Mouse (Mus musculus): ENCODE data around the gene Lsm3. TPM values are rescaled to one million over a fixed set of nuclear protein-coding genes. Genes with fewer than 3 reads are reported as not detected.

Gene Lsm3
- polyA plus RNA-seq, 1 experiment: 69.5 TPM

GRCm38 (mm10) chr6:91483371-91483770, 32.4 kb upstream of the Lsm3 start:
- no peak for TF ChIP-seq REST (IDR thresholded peaks at IDR 0.05; ENCODE audit: insufficient read depth, insufficient read length)
- no peak for TF ChIP-seq USF1 (IDR thresholded peaks at IDR 0.05; ENCODE audit: low read depth)
- peak; percentile 8 for TF ChIP-seq TCF12 (IDR thresholded peaks at IDR 0.05; ENCODE audit: insufficient read depth, poor library complexity, severe bottlenecking)
- TF ChIP-seq TCF3 (IDR thresholded peaks at IDR 0.05; ENCODE audit: insufficient read length, low read depth): no peak
- TF ChIP-seq MYOD1 (IDR thresholded peaks at IDR 0.05; ENCODE audit: control insufficient read depth in 1 of 3, insufficient read length in 2 of 3, low read depth in 2 of 3): peak; percentile 20 to 75 (median 34)
- no peak for TF ChIP-seq CEBPB (IDR thresholded peaks at IDR 0.05; ENCODE audit: insufficient read depth, poor library complexity, severe bottlenecking)
- TF ChIP-seq E2F4 (IDR thresholded peaks at IDR 0.05; ENCODE audit: insufficient read depth): no peak
- no peak for TF ChIP-seq MAX (IDR thresholded peaks at IDR 0.05; ENCODE audit: low read depth)
- TF ChIP-seq POLR2AphosphoS2 (IDR thresholded peaks at IDR 0.05; ENCODE audit: insufficient read length, low read depth): no peak
- TF ChIP-seq SRF (IDR thresholded peaks at IDR 0.05; ENCODE audit: control insufficient read depth, insufficient read length, low read depth): no peak
- peak in 2 of 3 experiments; percentile 79 to 82 for TF ChIP-seq MYOG (IDR thresholded peaks at IDR 0.05; ENCODE audit: control insufficient read depth in 1 of 3, insufficient read depth in 1 of 3, insufficient read length in 2 of 3, low read depth in 2 of 3)
- no peak for TF ChIP-seq POLR2A (IDR thresholded peaks at IDR 0.05; ENCODE audit: insufficient read length, low read depth)
- no peak overlapping the region for H3K4me3 ChIP-seq
- H3K79me2 ChIP-seq (ENCODE audit: control insufficient read depth, insufficient read depth): no peaks in the 10 kb centered on the region
- H3ac ChIP-seq (ENCODE audit: control insufficient read depth, insufficient read length): no peak overlapping the region
- peaks cover 46% of the 10 kb centered on the region for H3K36me3 ChIP-seq (ENCODE audit: control insufficient read depth, insufficient read depth)
- H3K4me2 ChIP-seq (ENCODE audit: low read depth): peak overlapping the region; percentile 19
- no peaks in the 10 kb centered on the region for H3K27me3 ChIP-seq (ENCODE audit: control insufficient read depth, insufficient read depth, insufficient read length)

- no peak overlapping the region for H3ac ChIP-seq (ENCODE audit: control insufficient read depth, insufficient read length)
- no peaks in the 10 kb centered on the region for H3K27me3 ChIP-seq (ENCODE audit: control insufficient read depth, insufficient read depth, insufficient read length)
- TF ChIP-seq MYOG (IDR thresholded peaks at IDR 0.05; ENCODE audit: control insufficient read depth in 1 of 3, insufficient read depth in 1 of 3, insufficient read length in 2 of 3, low read depth in 2 of 3) (no peak), POLR2AphosphoS2 (IDR thresholded peaks at IDR 0.05; ENCODE audit: insufficient read length, low read depth) (no peak), TCF3 (IDR thresholded peaks at IDR 0.05; ENCODE audit: insufficient read length, low read depth) (no peak), TCF12 (IDR thresholded peaks at IDR 0.05; ENCODE audit: insufficient read depth, poor library complexity, severe bottlenecking) (no peak), REST (IDR thresholded peaks at IDR 0.05; ENCODE audit: insufficient read depth, insufficient read length) (no peak), SRF (IDR thresholded peaks at IDR 0.05; ENCODE audit: control insufficient read depth, insufficient read length, low read depth) (no peak), CEBPB (IDR thresholded peaks at IDR 0.05; ENCODE audit: insufficient read depth, poor library complexity, severe bottlenecking) (no peak), USF1 (IDR thresholded peaks at IDR 0.05; ENCODE audit: low read depth) (no peak), E2F4 (IDR thresholded peaks at IDR 0.05; ENCODE audit: insufficient read depth) (no peak), POLR2A (IDR thresholded peaks at IDR 0.05; ENCODE audit: insufficient read length, low read depth) (no peak), MYOD1 (IDR thresholded peaks at IDR 0.05; ENCODE audit: control insufficient read depth in 1 of 3, insufficient read length in 2 of 3, low read depth in 2 of 3) (no peak), MAX (IDR thresholded peaks at IDR 0.05; ENCODE audit: low read depth) (no peak)
- H3K4me3 ChIP-seq: no peak overlapping the region
- H3K4me2 ChIP-seq (ENCODE audit: low read depth): no peak overlapping the region
- no peaks in the 10 kb centered on the region for H3K79me2 ChIP-seq (ENCODE audit: control insufficient read depth, insufficient read depth)
- peaks cover 26% of the 10 kb centered on the region for H3K36me3 ChIP-seq (ENCODE audit: control insufficient read depth, insufficient read depth)
These were observed 28.8 kb upstream of the Lsm3 start for GRCm38 (mm10) chr6:91486736-91487453.

GRCm38 (mm10) chr6:91488496-91489212, 27.1 kb upstream of the Lsm3 start:
- Histone ChIP-seq H3K4me3 (no peak overlapping the region), H3ac (ENCODE audit: control insufficient read depth, insufficient read length) (no peak overlapping the region), H3K36me3 (ENCODE audit: control insufficient read depth, insufficient read depth) (peaks cover 26% of the 10 kb centered on the region), H3K79me2 (ENCODE audit: control insufficient read depth, insufficient read depth) (no peaks in the 10 kb centered on the region), H3K27me3 (ENCODE audit: control insufficient read depth, insufficient read depth, insufficient read length) (no peaks in the 10 kb centered on the region), H3K4me2 (ENCODE audit: low read depth) (peak overlapping the region; percentile 74)
- peak; percentile 35 for TF ChIP-seq POLR2AphosphoS2 (IDR thresholded peaks at IDR 0.05; ENCODE audit: insufficient read length, low read depth)
- no peak for TF ChIP-seq E2F4 (IDR thresholded peaks at IDR 0.05; ENCODE audit: insufficient read depth)
- TF ChIP-seq CEBPB (IDR thresholded peaks at IDR 0.05; ENCODE audit: insufficient read depth, poor library complexity, severe bottlenecking): peak; percentile 97
- peak in 1 of 3 experiments; percentile 31 for TF ChIP-seq MYOG (IDR thresholded peaks at IDR 0.05; ENCODE audit: control insufficient read depth in 1 of 3, insufficient read depth in 1 of 3, insufficient read length in 2 of 3, low read depth in 2 of 3)

GRCm38 (mm10) chr6:91489872-91490271, 25.9 kb upstream of the Lsm3 start:
- TF ChIP-seq POLR2AphosphoS2 (IDR thresholded peaks at IDR 0.05; ENCODE audit: insufficient read length, low read depth) (no peak), REST (IDR thresholded peaks at IDR 0.05; ENCODE audit: insufficient read depth, insufficient read length) (no peak), TCF3 (IDR thresholded peaks at IDR 0.05; ENCODE audit: insufficient read length, low read depth) (no peak), MYOG (IDR thresholded peaks at IDR 0.05; ENCODE audit: control insufficient read depth in 1 of 3, insufficient read depth in 1 of 3, insufficient read length in 2 of 3, low read depth in 2 of 3) (no peak), POLR2A (IDR thresholded peaks at IDR 0.05; ENCODE audit: insufficient read length, low read depth) (no peak), MYOD1 (IDR thresholded peaks at IDR 0.05; ENCODE audit: control insufficient read depth in 1 of 3, insufficient read length in 2 of 3, low read depth in 2 of 3) (no peak), TCF12 (IDR thresholded peaks at IDR 0.05; ENCODE audit: insufficient read depth, poor library complexity, severe bottlenecking) (no peak), USF1 (IDR thresholded peaks at IDR 0.05; ENCODE audit: low read depth) (no peak), MAX (IDR thresholded peaks at IDR 0.05; ENCODE audit: low read depth) (no peak), E2F4 (IDR thresholded peaks at IDR 0.05; ENCODE audit: insufficient read depth) (no peak), SRF (IDR thresholded peaks at IDR 0.05; ENCODE audit: control insufficient read depth, insufficient read length, low read depth) (no peak)
- Histone ChIP-seq H3K27me3 (ENCODE audit: control insufficient read depth, insufficient read depth, insufficient read length) (no peaks in the 10 kb centered on the region), H3K79me2 (ENCODE audit: control insufficient read depth, insufficient read depth) (no peaks in the 10 kb centered on the region), H3K36me3 (ENCODE audit: control insufficient read depth, insufficient read depth) (peaks cover 16% of the 10 kb centered on the region), H3K4me2 (ENCODE audit: low read depth) (no peak overlapping the region), H3ac (ENCODE audit: control insufficient read depth, insufficient read length) (no peak overlapping the region), H3K4me3 (no peak overlapping the region)
